Mouse (Mus musculus) forelimb bud, embryonic 11.5 days (tissue): ENCODE measurements around the gene Gmeb1.
"Not testable (repeated sequence)": the region's sequence is repeated elsewhere in the genome, so short reads cannot be mapped to it uniquely, and the experiment has no call there.

ENCODE experiments used
- DNase-seq: peaks from one replicate; pipeline ENCODE4 v3.0.0-alpha.2; 2012; ENCODE audit warnings: low read depth, low spot score

Gmeb1 gene

DNA sequence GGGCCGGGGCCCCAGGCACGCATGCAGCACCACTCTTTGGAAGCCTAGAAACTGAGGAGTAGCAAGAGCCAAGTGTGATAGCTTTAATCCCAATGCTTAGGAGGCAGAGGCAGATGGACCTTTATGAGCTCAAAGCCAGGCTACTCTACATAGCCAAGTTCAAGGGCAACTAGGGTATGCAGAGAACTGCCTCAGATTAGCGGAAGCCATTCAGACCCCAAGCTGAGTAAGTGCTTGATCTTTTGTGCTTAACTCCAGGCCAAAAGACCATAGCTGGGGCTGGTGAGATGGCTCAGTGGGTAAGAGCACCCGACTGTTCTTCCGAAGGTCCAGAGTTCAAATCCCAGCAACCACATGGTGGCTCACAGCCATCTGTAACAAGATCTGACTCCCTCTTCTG, 39.4 kb downstream of the Gmeb1 start:
- not testable (repeated sequence) for DNase-seq

DNA sequence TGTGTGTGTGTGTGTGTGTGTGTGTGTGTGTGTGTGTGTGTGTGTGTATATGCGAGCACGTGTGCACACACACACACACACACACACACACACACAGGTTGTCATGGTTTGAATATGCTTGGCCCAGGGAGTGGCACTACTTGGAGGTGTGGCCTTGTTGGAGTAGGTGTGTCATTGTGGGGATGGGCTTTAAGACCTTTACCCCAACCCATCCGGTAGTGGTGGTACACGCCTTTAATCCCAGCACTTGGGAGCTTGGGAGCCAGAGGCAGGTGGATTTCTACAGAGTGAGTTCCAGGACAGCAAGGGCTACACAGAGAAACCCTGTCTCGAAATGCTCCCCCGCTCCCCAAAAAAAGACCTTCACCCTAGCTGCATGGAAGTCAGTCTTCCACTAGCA, 43.0 kb downstream of the Gmeb1 start:
- not testable (repeated sequence) for DNase-seq

DNA sequence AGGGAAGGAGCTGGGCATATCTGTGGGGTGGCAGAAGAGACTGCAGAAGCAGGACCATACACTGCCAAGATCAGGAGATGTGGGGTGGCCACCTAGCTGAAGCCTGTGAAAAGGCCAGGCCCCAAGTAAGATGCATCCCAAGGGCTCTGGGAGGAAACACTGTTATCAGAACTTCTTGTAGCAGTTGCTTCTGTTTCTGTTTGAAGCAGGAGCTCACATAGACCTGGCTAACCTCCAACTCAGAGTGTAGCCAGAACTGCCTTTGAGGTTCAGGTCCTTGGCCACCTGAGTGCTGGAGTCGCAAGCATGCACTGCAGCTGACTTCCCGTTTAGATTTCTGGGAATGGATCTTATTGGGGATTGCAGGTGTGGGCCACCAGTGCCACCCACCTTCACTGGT, 43.6 kb downstream of the Gmeb1 start:
- no peak for DNase-seq

DNA sequence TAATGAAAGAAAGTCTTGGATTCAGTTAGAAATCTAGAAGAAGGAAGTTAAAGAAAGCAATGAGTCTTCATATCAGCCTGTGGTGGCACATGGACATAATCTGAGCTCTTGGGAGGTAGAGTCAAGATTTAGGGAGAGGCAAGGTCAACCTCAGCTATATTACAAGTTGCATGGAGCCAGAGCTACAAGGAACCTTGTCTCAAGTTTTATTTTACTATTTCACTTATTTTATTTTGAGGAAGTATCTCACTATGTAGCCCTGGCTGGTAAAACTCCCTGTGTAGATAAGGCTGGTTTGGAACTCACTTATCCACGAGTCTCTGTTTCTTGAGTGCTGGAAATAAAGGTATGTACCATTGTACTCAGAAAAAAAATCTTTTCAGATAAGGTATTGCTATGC, 44.8 kb downstream of the Gmeb1 start:
- DNase-seq: no peak

DNA sequence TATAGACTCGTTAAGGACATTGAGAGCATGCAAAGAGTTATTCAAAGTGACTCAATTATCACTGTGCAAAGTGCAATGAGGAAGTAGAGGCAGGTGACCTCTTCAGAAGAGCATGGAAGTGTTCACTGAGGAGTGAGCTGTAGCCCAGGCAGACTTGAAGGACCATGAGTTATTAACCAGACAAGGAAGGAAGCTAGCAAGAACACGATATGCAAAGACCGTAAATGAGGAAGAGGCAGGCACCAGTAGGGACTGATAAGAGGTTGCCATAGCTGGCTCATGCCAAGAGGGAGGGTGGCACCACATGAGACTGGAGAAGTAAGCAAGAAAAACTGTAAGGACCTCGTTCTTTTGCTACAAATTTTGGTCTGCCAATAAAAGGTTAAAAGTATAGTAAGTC, 46.6 kb downstream of the Gmeb1 start:
- DNase-seq: no peak

DNA sequence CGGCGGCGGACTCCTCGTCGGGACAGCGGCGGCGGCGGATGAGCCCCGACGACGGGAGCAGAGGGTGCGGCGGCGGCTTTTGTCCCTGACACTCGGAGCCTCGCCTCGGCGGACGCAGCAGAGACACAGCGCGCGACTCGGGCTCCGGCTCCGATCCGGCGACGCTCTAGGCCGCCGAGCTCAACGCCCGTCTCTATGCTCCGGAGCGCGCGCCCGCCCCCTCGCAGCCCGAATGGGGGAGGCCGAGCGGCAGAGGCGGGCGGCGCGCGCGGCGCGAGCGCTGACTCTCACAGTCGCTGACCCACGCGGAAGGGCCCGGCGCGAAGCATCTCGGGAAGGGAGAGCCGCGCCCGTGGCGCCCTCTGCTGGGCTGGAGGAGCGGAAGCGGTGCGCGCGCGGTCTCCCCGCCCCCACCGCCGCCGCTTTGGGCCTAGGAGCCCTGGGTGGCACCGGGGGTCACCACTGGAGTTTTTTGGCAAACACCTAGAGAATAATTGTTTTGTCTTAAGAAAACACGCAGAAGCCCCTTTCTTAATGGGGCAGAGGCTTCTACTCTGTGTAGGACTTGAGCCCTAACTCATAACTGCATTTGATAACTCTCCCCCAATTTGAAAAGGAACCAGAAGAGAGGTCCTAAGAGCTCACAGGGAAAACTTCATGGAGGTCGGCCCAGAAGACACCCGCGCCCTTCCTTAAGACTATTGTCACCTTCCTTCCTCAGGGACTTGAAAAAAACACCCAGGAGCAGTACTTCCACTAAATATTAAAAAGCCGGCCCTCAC, 49.3 kb downstream of the Gmeb1 start, which contains the start of gene Ythdf2:
Ythdf2 (minus strand) TSS at position 351 of the 782 bp plus-strand sequence.
- peak; percentile 97 for DNase-seq

DNA sequence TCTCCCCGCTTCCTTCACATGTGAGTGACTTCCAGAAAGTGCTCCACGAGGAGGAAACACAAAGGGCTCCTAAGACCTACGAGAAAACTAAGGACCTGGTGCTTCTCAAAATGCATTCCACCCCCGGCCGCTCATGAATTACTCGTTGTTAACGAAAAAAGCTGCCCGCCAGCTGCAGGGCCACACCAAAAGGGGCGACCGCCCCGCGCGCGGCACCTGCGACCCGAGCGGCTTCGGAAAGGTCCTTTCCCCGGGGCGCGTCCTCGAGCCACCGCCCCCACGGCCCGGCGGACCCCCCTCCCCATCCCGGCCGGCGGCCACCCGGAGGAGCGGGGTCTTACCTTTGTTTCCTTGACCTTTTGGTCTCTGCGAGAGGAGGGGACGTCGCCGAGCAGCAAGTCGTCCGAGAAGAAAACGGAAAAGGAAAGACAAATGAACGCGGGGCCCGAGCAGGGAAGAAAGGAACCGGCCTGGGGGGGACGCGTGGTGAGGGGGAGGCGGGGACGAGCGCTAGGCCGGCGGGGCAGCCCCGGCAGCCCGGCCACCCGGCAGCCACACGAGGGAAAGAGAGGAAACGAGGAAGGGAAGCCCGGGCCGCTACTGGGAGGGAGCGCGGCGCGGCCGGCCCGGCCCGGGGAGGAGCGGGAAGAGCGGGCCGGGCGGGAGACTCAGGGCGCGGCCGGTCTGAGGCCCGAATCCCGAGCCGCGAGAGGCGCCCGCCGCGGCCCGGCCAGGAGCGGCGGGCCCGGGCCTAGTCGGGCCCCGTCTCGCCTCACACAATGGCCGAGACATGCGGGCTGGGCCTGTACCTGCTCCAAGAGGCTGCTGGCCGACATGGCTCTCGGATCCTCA, 50.1 kb downstream of the Gmeb1 start:
- peak; percentile 13 for DNase-seq

DNA sequence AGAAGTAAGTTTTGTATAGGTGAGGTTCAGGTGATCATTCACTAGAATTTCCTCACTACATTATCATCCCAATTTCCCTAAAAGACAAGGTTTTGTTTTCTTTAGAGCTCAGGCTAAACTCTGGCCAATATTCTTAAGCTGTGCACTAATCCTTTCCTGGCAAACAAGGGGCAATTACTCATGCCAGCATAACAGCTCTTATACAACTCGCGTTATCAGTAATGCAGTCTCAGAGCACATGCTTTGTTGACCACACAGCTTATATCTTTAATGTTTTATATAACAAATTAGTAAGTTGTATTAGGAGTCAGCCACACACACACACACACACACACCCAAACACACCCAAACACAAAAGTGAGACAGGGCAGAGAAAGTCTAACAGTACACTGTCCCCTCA, 51.1 kb downstream of the Gmeb1 start:
- DNase-seq: no peak

DNA sequence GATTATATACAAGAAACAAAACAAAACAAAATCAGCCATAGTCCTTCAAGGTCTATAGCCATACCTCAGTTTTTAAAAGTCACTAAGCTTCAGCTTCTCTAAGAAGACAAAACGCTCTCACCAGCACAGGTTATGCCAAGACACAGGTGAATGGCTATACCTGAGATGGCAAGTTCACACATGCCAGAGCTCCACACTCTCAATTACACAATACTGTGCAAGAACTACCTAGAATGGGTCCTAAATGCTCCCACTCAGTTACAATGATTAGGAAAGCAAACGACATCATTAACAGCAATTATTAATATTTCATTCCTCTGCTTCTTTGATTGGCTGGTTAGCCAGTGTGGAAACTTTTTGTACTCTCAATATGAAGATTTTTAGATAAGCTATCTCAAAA, 52.1 kb downstream of the Gmeb1 start:
- no peak for DNase-seq

DNA sequence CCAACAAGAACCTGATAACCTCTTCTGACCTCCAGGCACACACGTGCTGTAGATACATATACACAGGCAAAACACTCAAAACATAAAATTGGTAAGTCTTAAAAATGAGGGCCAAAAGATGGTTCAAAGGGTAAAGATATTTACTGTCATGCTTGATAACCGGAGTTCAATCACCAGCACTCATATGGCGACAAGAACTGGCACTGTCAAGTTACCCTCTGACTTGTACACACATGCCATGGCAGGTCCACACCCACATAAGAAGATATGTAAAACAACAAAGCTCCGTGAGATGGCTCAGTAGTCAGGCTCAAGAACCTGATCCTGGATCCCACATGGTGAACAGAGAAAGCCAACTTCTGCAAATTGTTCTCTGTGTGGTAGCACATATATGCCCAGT, 54.1 kb downstream of the Gmeb1 start:
- DNase-seq: no peak

DNA sequence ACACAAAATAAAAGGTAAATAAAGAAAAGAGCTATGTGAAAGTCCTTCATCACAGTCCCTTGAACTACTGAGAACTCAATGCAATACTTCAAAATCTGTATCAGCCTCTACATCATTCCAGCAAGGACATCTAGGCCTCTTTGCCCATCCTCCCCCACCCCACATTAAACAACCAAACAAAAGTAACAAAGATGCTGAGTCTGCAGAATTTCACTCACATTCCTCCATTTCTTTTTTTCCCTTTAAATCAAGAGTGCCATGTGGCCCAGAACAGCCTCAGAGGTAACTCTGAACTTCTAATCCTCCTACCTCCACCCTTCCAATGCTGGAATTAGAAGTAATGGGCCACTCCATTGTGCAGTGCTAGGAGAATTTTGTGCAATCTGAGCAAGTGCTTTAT, 62.6 kb downstream of the Gmeb1 start:
- DNase-seq: no peak

DNA sequence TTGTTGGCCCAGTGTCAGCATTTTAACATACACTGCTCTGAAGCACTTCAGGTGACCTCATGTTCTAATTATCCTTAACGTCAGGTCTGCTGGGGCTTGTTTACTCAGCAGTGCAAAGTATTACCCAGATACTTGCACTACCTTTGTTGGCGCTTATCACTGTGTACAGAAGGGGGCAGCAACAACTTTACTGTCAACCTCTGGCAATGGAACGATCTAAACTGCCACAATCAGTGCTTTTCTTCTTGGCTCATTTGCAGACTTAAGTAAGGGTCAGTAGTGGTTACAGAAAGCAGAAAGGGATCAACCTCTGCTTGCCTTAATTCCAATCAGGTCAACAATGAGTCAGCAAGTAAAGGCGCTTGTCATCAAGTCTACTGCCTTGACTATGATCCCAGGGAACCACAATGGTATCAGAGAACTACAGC, 63.1 kb downstream of the Gmeb1 start:
- DNase-seq: no peak

DNA sequence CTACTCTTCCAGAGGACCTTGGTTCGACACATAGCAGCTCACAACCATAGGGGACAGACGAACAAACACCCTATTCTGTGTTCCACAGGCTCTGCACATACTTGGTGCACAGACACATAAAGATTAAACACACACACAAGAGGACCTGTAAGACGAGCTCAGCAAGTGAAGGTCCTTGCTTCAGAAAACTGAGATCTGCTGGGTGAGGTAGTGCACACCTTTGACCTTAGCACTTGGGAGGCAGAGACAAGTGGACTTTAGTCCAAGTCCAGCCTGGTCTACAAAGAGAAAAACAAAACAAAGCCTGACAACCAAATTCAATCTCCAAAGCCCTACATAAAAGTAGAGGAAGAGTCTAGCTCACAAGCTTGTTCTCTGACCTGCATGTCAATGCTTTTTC, 66.4 kb downstream of the Gmeb1 start:
- DNase-seq: no peak

DNA sequence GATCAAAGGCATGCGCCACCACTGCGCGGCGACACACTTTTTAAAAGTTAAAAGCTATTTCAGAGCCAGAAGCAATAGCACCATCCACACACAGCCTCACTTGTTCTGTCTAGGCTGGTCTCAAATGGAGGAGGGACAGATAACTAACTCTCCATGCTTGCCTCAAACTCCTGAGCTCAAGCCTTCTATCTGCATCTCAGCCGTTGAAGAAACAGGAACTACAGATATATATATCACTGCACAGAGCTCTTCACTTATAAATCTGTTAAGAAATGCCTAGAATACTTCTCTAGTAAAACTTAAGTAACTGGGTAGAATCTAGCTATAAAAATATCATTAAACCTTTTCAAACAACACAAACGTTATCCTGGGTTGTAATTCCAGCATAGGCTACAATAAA, 67.0 kb downstream of the Gmeb1 start:
- DNase-seq: no peak

DNA sequence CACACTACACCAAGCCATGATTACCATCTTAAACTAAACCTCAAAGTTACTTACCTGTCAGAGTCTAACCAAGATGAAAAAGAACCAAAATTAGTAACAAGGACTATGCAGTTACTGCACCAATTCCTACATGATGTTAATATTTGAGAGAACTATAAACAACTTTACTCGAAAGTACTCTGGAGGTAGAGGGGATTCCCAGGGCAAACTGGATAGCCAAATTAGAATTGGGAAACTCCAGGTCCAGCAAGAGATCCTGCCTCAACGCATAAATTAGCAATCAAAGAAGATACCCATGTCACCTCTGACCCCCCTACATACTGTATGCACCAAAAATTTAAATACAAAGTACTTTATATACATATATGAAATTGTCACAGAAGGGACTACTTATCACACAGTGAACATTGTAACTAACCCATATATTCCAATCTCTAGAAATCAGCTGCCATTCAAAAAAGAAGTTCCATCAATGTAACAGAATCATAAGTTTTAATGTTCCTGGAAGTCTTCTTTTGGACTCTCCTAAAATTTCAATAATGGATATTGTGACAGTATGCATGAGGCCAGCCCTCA, 73.5 kb downstream of the Gmeb1 start:
- no peak for DNase-seq

DNA sequence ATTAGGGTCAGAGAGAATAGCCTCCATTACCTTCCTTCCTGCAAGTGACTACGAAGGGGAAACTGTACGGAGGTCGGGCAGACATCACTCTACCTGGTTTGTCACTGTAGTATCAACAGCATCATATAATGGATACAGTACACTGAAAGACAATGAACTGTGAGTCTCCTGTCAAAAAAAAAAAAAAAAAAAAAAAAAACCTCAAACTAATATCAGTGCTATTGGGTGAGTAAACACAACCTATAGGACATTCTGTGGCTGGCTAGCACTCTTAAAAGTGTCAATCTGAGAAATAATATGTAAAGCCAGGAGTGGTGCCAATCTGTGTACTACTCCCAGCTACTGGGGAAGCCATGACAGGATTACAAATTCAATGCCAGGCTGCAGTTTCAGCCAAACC, 78.2 kb downstream of the Gmeb1 start:
- no peak for DNase-seq

DNA sequence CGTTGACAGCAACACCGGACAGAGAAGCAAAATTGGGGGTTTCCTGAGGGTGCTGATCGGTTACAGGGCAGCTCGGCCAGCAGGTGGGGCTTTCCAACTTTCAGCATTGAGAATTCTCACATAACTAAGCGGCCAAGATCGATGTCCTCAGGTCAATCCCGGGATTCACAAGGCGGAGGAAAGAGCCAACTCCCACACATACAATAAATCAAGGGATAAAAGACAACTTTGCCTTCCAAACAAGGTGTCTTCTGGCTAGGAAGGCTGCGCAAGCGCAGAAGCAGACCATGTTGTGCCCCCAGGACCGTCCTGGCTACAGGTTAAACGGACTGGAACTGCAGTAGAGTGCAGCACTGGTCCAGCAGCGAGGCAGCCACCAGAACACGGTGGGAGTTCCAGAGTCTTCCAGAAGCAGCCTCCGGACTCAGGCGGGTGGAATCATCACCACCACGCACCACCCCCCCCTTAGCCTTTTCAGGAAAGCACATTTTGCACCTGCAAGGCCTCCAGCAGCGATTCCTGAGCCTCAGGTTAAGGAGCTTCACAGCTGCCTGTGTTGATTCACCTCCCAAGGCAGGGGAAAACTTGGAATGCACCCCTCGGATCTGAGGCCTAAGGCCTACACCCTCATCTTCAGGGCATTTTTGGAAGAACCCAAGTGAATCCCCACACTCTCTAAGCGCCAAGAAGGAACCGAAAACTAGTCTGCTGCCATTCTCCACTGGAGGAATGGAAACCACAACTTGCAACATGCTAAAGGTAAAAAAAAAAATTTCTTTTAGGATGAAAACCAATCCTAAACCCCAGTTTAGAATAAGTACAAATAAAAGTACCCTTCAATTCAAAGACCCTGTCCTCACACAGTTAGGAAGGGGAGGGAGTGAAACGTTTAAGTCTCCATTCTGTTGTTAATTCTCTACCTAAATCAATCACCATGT, 79.4 kb downstream of the Gmeb1 start:
- DNase-seq: no peak

DNA sequence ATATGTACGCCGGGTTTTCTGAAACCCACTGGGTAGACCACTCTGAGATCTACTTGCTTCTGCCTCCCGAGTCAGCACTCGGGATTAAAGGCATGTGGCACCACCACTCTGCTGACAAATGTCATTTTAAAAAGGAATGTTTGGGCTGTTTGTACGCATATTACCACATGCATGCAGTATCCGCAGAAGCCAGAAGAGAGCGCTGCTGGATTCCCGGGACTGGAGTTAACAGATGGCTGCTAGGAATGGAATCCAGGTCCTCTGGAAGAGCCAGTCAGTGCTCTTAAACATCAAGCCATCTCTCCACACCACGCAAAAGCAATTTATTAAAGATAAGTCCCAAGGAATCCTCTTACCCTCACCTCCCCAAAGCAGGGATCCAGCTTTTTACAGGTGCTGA, 80.7 kb downstream of the Gmeb1 start:
- peak; percentile 50 for DNase-seq

DNA sequence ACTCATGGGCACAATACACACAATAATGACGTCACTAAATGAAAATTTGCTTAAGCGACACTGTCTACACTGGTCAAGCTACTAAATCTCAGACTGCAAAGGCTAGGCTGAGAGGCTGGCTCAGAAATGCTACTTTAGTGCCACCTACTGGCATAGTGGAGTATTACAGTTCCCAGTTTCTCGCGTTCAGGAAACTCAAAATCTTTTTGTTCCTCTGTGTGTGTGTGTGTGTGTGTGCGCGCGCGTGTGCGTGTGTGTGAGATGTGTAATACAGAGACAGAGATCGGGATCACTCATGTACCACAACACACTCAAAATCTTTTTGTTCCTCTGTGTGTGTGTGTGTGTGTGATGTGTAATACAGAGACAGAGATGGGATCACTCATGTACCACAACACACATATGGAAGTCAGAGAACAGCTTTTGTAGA, 82.8 kb downstream of the Gmeb1 start:
- DNase-seq: peak; percentile 82

DNA sequence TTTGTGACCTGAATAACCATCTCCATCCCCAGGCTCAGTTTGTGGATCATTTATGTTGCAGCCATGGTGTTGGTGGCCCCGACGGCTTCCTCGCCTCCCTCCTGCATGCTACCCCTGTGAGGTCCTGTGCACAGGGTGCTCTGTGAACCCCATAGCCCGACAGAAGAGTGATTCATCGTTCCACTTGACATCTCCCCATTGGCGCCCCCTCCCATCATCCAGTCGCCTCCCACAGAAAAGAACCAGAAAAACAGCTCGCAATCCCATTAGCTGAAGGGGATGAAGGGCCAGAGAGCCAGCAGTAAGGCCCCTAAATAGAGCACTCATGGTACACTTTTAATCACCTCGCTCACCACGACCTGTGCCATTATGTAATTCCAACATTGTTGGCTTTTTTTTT, 84.9 kb downstream of the Gmeb1 start:
- DNase-seq: no peak
